Mouse (Mus musculus) MN1 (cell line): ENCODE measurements around the gene Dpp8.
"Not testable (repeated sequence)": the region's sequence is repeated elsewhere in the genome, so short reads cannot be mapped to it uniquely, and the experiment has no call there.

ENCODE experiments used
- DNase-seq: peaks from one replicate; pipeline ENCODE4 v3.0.0-alpha.2; 2016; ENCODE audit warnings: low spot score

Dpp8 gene

GRCm38 (mm10) chr9:65021887-65022579 is 10.2 kb upstream of the Dpp8 start:
- peak; percentile 46 for DNase-seq

- peak; percentile 64 for DNase-seq
Measured at GRCm38 (mm10) chr9:65022580-65023135, 9.6 kb upstream of the Dpp8 start.

- no peak for DNase-seq
Measured at GRCm38 (mm10) chr9:65023447-65023846, 8.8 kb upstream of the Dpp8 start.

GRCm38 (mm10) chr9:65027241-65027640 is 5.0 kb upstream of the Dpp8 start:
- DNase-seq: no peak

- no peak for DNase-seq
Measured at GRCm38 (mm10) chr9:65028313-65028712, 3.9 kb upstream of the Dpp8 start.

- not testable (repeated sequence) for DNase-seq
Measured at GRCm38 (mm10) chr9:65031355-65031754, 859 bp upstream of the Dpp8 start.

GRCm38 (mm10) chr9:65031894-65032268 is 333 bp upstream of the Dpp8 start:
- DNase-seq: no peak

- no peak for DNase-seq
Measured at GRCm38 (mm10) chr9:65036456-65036855, 4.2 kb downstream of the Dpp8 start.

- DNase-seq: no peak
Measured at GRCm38 (mm10) chr9:65036861-65037260, 4.6 kb downstream of the Dpp8 start.

- DNase-seq: no peak
Measured at GRCm38 (mm10) chr9:65041430-65041829, 9.2 kb downstream of the Dpp8 start.

- no peak for DNase-seq
Measured at GRCm38 (mm10) chr9:65046993-65047392, 14.8 kb downstream of the Dpp8 start.

- no peak for DNase-seq
Measured at GRCm38 (mm10) chr9:65049422-65049821, 17.2 kb downstream of the Dpp8 start.

GRCm38 (mm10) chr9:65050981-65051380 is 18.8 kb downstream of the Dpp8 start:
- DNase-seq: no peak

- no peak for DNase-seq
Measured at GRCm38 (mm10) chr9:65064251-65064650, 32.0 kb downstream of the Dpp8 start.

- no peak for DNase-seq
Measured at GRCm38 (mm10) chr9:65070587-65070986, 38.4 kb downstream of the Dpp8 start.

GRCm38 (mm10) chr9:65073555-65073954 is 41.3 kb downstream of the Dpp8 start:
- DNase-seq: no peak

- DNase-seq: no peak
Measured at GRCm38 (mm10) chr9:65074251-65074650, 42.0 kb downstream of the Dpp8 start.

- DNase-seq: no peak
Measured at GRCm38 (mm10) chr9:65074855-65075493, 42.8 kb downstream of the Dpp8 start.

- no peak for DNase-seq
Measured at GRCm38 (mm10) chr9:65077536-65077935, 45.3 kb downstream of the Dpp8 start.

- DNase-seq: not testable (repeated sequence)
Measured at GRCm38 (mm10) chr9:65080141-65080540, 47.9 kb downstream of the Dpp8 start.

- no peak for DNase-seq
Measured at GRCm38 (mm10) chr9:65083075-65083765, 51.0 kb downstream of the Dpp8 start.

- DNase-seq: no peak
Measured at GRCm38 (mm10) chr9:65084198-65084807, 52.1 kb downstream of the Dpp8 start.
